Mouse (Mus musculus) R1 (cell line): ENCODE data around the gene Zfp488.

Source experiments
- DNase-seq: peaks from one replicate; pipeline ENCODE4 v3.0.0-alpha.2; 2018; ENCODE audit warnings: low read depth, low spot score

Zfp488 gene

GRCm38 (mm10) chr14:33946125-33946524 is 32.4 kb downstream of the Zfp488 start:
- no peak for DNase-seq

DNA sequence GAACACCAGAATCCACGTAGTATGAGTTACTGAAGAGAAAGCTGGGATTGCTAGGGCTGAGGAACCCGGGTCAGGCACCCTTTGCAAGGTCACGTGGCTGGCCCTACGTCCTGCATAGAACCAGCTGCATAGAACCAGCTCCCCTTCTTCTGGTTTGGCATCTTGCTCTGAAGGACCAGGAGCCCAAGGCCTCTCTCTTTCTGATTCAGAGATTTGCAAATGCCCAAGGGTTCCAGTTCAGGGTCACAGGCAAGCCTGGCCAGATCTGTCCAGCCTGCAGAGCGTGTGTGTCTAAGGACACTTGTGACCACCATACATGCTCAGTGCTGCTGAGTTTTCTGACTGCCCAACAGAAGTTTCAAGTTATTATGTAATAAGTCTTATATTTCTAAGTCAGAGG is 36.3 kb downstream of the Zfp488 start:
- DNase-seq: no peak

- no peak for DNase-seq
Observed at GRCm38 (mm10) chr14:33940739-33941138, 37.8 kb downstream of the Zfp488 start, which contains the start of gene Gdf2. Gene Gdf2 (plus strand): TSS chr14:33941039.

DNA sequence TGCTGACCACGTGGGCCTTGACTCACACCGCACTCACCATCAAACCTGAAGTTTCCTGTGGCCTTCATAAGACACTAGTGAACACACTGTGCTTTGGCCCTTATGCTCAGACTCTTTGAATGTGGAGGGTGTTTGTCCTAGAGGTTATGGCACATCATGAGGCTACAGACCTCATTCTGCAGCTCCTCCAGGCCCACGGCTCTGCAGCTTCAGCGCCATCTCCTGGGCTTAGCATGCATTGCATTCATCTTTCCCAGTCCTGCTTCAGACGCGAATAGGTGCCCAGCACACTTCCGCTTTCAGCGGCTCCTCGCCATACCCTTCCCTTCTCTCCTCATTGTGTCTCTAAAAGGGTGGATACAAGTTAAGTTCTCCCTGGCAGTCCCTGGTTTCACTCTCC is 39.4 kb downstream of the Zfp488 start:
- DNase-seq: peak; percentile 26

DNA sequence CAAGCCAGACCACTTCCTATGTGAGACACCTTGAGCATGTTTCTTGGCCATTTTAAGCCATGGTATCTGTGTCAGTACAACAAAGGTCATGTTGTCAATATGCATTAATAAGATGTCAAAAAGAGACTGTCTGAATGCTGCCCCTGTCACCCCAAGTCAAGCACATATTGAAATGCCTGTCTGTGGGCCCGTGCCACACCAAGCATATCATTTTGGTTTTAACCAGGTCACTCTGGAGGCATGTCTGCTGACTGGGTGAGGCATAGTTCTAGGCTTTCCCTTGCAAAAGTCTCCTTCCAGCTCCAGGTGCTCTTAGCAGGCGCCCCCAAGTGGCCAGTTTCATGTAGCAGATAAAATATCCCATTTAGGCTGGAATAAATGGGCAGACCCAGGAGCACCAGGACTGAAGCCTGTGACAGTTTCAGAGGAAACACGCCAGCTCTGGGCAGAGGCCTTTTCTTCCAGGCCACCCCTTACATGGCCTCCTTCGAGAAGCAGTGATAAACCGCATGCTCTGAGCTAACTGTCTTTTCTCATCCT is 44.7 kb downstream of the Zfp488 start:
- peak; percentile 65 for DNase-seq

DNA sequence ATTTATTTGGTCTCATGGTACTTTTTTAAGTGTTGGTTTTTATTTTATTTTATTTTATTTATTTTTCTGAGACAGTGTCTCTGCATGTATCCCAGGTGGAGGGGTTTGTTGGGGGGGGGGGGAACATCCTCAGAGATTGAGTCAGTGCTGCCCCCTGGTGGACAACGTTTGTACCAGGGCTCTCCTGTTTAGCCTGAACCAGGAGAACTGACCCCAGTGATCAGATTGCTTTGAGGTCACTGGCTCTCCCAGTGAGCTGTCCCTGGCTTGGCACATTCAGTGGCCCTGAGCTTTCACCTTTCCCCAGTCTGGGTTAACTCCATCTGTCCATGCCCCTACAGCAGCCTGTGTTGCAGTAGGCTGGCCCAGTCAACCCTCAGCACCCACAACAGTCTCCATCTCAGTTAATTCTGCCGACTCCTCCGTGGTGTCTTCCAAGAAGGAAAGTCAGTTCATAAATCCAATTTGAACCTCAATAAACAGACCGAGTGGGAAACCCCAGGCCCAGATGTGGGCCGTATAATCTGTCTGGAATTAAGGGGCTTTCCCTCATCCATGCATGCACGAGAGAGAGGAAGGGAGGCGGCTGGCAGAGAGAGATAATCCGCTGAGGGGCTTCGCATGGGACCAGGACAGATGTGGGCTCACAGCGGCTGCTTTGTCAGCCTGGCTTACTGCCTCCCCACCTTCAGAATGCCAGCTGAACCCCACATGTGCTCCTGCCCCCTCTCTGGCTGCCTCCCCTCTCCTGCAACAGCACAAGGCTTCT is 45.4 kb downstream of the Zfp488 start:
- peak; percentile 50 for DNase-seq

DNA sequence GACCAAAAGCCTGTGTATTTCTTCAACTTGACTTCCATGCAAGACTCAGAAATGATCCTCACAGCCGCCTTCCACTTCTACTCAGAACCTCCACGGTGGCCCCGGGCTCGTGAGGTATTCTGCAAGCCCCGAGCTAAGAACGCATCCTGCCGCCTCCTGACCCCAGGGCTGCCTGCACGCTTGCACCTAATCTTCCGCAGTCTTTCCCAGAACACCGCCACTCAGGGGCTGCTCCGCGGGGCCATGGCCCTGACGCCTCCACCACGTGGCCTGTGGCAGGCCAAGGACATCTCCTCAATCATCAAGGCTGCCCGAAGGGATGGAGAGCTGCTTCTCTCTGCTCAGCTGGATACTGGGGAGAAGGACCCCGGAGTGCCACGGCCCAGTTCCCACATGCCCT is 46.7 kb downstream of the Zfp488 start:
- DNase-seq: no peak

DNA sequence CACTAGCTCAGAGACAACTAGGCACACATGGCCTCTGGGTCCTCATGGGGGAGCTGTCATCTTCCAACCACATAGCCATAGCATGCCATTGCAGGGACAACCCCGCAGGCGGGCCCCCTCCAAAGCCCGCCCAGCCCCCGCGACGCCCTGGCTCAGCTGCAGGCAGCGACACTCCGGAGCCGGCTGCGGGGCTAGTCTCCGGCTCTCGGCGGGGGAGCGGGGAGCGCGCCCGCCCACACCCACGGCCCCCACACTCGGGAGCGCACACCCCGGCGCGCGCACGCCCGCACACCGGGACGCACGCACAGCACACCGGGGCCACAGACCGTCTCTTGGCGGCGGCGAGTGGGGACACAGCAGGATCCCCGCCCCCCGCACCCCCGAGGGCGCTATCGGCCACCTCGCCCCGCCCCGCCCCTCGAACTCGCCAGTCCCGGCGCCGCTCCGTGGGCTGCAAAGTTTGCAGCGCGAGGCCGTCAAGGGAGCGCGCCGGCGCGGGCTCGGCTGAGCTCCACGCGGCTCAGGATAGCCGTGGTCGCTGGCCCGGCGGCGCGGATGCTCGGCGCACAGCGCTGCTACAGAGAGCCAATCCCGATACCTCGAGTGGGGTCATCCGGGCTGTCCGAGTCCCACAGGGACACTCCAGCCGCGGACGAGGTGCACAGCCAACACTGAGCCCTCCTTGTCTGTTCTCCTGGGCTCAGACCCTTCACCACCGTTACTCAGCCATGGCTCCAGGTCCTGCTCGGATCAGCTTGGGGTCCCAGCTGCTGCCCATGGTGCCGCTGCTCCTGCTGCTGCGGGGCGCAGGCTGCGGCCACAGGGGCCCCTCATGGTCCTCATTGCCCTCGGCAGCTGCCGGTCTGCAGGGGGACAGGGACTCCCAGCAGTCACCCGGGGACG is 55.1 kb downstream of the Zfp488 start, which contains the start of gene Gdf10:
Gdf10 (plus strand) TSS at position 420 of the 903 bp plus-strand sequence.
- peak; percentile 40 for DNase-seq

DNA sequence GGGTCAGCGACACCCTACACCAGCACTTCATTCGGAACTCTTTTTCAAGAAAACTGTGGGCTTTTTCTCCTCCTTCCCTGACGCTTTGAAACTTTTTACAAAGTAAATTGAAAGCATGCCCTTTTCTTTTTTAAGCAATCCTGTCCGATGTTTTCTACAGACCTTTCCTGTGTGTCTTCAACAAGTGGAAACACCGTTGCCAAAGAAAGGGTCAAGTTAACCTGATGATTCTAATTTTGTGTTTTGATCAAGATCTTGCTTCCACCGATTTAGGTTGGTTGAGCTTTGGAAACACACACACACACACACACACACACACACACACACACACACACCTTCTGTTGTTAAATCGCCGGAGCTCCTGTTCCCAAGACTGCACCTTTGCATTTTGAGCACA is 55.8 kb downstream of the Zfp488 start:
- DNase-seq: no peak

DNA sequence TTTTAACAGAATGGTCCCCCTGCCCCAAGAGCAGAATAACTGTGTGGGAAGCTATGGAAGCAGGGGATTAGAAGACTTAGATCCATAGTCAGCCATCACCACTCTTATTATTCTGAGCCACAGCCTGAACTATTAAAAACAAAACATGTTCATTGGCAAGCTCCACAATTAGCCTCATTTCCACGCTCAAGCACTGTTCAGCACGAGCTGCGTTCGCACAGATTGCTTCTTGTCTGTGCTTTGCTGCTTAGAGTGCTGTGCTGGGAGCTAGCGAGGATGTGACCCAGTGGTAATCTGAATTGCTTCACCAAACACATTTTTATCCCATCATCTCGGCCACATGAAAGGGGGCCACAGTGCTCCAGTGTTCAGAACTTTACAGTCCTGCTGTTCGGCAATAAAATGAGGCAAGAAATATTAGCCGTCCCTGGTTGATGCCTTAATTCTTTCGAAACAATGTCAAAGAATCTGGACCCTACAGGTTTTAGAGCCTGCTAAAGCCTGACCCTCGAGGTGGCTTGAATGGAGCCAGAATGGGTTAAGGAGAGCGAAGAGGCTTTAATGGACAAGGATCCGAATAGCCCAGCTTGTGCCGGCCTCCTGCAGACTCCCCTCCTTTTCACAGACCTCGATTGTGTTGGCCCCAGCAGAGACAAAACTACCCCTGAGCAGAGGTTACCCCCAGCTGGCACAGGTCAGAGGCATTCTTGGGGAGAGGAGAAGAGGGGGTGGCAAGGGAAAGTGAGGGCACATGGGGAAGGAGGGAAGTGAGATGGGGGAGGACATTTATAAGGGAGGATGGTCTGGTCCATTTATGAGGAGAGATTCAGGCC is 57.6 kb downstream of the Zfp488 start:
- no peak for DNase-seq
